Mouse (Mus musculus) neural tube, embryonic 15.5 days (tissue): ENCODE measurements around the gene Cenps. TPM values are rescaled to one million over a fixed set of nuclear protein-coding genes. Genes with fewer than 3 reads are reported as not detected.
"Not testable (repeated sequence)": the region's sequence is repeated elsewhere in the genome, so short reads cannot be mapped to it uniquely, and the experiment has no call there.

Experiments used
- ATAC-seq: fragments of 200-750 bp; cut with Nextera tagmentation; 2 replicates; pipeline ENCODE4 v1.8.0; 2017; ENCODE audit warnings: mild to moderate bottlenecking, moderate TSS enrichment, moderate library complexity; ENCODE audit not compliant: low FRiP score
- H3K27ac ChIP-seq: fragments of 300-500 bp; sonication (generic); replicated peaks from 2 replicates; pipeline ENCODE4 v1.5.1; 2015; ENCODE audit warnings: mild to moderate bottlenecking, inconsistent platforms
- H3K27me3 ChIP-seq: fragments of 300-500 bp; sonication (generic); replicated peaks from 2 replicates; pipeline ENCODE4 v1.6.1; 2015; ENCODE audit warnings: inconsistent platforms
- H3K36me3 ChIP-seq: fragments of 300-500 bp; sonication (generic); 2 replicates; pipeline ENCODE4 v1.6.1; 2015; ENCODE audit warnings: inconsistent platforms
- H3K4me1 ChIP-seq: fragments of 300-500 bp; sonication (generic); 2 replicates; pipeline ENCODE4 v1.6.1; 2015; ENCODE audit warnings: inconsistent platforms
- H3K4me2 ChIP-seq: fragments of 300-500 bp; sonication (generic); 2 replicates; pipeline ENCODE4 v1.6.1; 2015; ENCODE audit warnings: inconsistent platforms, mild to moderate bottlenecking, moderate library complexity
- H3K4me3 ChIP-seq: fragments of 300-500 bp; sonication (generic); replicated peaks from 2 replicates; pipeline ENCODE4 v1.5.1; 2015; ENCODE audit warnings: mild to moderate bottlenecking, inconsistent platforms
- H3K9ac ChIP-seq: fragments of 300-500 bp; sonication (generic); replicated peaks from 2 replicates; pipeline ENCODE4 v1.6.1; 2015; ENCODE audit warnings: mild to moderate bottlenecking, inconsistent platforms
- H3K9me3 ChIP-seq: fragments of 300-500 bp; sonication (generic); replicated peaks from 2 replicates; pipeline ENCODE4 v1.6.1; 2016; ENCODE audit warnings: inconsistent platforms
- WGBS: fragments of 180-500 bp; shearing (Covaris S2); methylation state at CpG from one replicate; pipeline ENCODE4 v1.1.7; 2015; ENCODE audit warnings: mixed read lengths; 5-methylcytosine and 5-hydroxymethylcytosine counted together
- polyA plus RNA-seq: library from polyadenylated mRNA; unstranded; fragments of >200 nt; fragmentation: Nextera tagmentation; extraction: Ambion mirVana; gene quantifications from 2 replicates; pipeline ENCODE4 v1.2.1, GENCODE M21; 2015

The Cenps gene
- polyA plus RNA-seq, 1 experiment from 2014 or later, result 17.3 TPM

GRCm38 (mm10) chr4:149170394-149170931 lies 33.0 kb upstream of the Cenps start:
- no peak overlapping the region for H3K27ac ChIP-seq
- no peak for ATAC-seq
- WGBS, result 77% methylated on average over 7 of the region's 7 CpGs

GRCm38 (mm10) chr4:149169926-149170325 lies 32.5 kb upstream of the Cenps start:
- H3K36me3 ChIP-seq, H3K4me2 ChIP-seq, H3K4me3 ChIP-seq, H3K27ac ChIP-seq, H3K9me3 ChIP-seq, H3K27me3 ChIP-seq, ATAC-seq, H3K9ac ChIP-seq: not testable (repeated sequence)
- 79% methylated on average over 8 of the region's 8 CpGs for WGBS
- H3K4me1 ChIP-seq, result peaks cover 27% of the 10 kb centered on the region

More at GRCm38 (mm10) chr4:149170394-149170931, 33.0 kb upstream of the Cenps start:
- Histone ChIP-seq H3K9me3 (no peaks in the 10 kb centered on the region), H3K27me3 (no peaks in the 10 kb centered on the region), H3K4me2 (no peak overlapping the region), H3K36me3 (0 out of 2 replicates have a peak, but pooled peaks cover 4% of the 10 kb centered on the region), H3K9ac (no peak overlapping the region), H3K4me1 (peaks cover 21% of the 10 kb centered on the region), H3K4me3 (no peak overlapping the region)

GRCm38 (mm10) chr4:149168016-149168415 lies 30.6 kb upstream of the Cenps start:
- ATAC-seq, result no peak
- Histone ChIP-seq H3K27ac (no peak overlapping the region), H3K9me3 (no peaks in the 10 kb centered on the region), H3K4me3 (no peak overlapping the region), H3K27me3 (no peaks in the 10 kb centered on the region), H3K36me3 (0 out of 2 replicates have a peak, but pooled peaks cover 4% of the 10 kb centered on the region), H3K9ac (no peak overlapping the region), H3K4me1 (peaks cover 41% of the 10 kb centered on the region), H3K4me2 (peak overlapping the region; percentile 96; the same call in 1 of the 2 replicates)
- 80% methylated on average over 2 of the region's 2 CpGs for WGBS

DNA sequence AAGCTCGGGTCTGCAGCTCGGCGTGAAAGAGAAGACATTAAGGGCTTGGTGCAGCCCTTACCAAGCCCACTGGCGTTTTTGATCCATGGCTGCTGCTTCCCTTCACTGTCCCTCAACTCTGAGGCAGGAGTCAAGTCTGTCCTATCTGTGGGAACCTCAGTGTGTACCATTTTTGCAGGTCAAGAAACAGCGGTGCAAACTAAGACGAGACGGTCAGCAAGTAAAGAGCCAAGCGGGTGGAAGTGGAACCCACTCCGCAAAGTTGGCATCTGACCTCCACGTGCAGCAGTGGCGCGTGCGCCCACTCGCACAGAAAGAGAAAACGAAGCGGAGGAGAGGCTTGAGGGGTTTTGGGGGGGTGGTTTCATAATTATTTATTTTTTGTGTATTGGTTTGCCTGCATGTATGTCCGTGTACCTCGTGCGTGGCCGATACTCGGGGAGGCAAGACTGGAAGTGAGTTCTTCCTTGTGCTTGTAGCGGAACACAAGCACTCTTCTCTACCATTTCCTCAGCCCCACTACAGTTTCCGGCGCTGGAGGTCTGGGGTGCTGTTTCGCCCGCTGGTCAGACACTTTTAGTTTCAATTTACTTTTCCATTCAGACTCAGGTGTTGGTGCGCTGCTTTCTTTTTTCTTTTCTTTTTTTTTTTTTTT lies 29.7 kb upstream of the Cenps start:
- Histone ChIP-seq H3K27ac (peak overlapping the region; percentile 81), H3K4me2 (peak overlapping the region; percentile 96), H3K4me3 (peak overlapping the region; percentile 67), H3K4me1 (peaks cover 32% of the 10 kb centered on the region), H3K9ac (peak overlapping the region; percentile 41), H3K9me3 (no peaks in the 10 kb centered on the region), H3K27me3 (no peaks in the 10 kb centered on the region), H3K36me3 (0 out of 2 replicates have a peak, but pooled peaks cover 10% of the 10 kb centered on the region)
- WGBS, result 1% methylated on average over 27 of the region's 27 CpGs
- ATAC-seq, result peak; percentile 67

DNA sequence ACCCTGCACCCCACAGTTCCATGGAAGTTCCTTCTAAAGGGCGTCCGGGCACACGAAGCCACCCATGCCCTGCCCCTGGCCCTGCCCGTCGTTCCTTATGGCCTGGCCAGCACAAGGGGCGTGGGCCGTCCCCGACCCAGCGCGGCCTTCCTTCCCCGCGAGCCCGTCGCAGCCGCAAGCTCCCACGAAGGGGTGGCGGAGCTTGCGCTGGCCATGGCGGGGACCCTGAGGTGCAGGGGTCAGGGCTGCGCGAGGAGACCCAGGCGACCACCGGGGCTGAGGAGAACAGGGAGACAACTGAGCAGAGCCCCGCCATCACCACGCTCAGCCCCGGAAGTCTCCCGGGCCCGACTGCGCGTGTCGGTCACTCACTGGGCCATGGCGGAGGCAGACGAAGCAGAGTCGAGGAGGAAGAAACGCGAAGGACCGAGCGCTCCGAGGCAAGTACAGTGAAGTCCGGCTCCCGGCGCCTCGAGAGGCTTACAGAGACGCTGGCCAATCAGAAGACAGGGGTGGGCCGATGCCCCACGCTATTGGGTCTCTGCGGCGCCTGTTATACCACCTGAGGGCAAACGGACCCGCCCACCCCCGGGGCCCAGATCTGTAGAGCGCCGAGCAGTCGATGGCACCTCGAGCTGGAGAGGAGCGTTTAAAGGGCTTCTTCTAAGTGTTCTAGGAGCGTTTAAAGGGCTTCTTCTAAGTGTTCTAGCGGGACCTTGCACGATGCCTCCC lies 29.0 kb upstream of the Cenps start, which contains the start of gene Pgd:
Gene Pgd, minus strand, starts transcription at position 557 of the 732 bp plus-strand sequence.
- under 1% methylated on average over 55 of the region's 59 CpGs for WGBS
- Histone ChIP-seq H3K9ac (peak within 1 kb of the TSS; percentile 65), H3K27ac (peak within 1 kb of the TSS; percentile 81), H3K4me1 (peaks cover 31% of the 10 kb centered on the region), H3K9me3 (no peaks in the 10 kb centered on the region), H3K27me3 (no peaks in the 10 kb centered on the region), H3K4me3 (peak within 1 kb of the TSS; percentile 67), H3K36me3 (peaks cover 14% of the 10 kb centered on the region; the same call in 1 of the 2 replicates), H3K4me2 (peak within 1 kb of the TSS; percentile 96)
- ATAC-seq, result peak; percentile 99

DNA sequence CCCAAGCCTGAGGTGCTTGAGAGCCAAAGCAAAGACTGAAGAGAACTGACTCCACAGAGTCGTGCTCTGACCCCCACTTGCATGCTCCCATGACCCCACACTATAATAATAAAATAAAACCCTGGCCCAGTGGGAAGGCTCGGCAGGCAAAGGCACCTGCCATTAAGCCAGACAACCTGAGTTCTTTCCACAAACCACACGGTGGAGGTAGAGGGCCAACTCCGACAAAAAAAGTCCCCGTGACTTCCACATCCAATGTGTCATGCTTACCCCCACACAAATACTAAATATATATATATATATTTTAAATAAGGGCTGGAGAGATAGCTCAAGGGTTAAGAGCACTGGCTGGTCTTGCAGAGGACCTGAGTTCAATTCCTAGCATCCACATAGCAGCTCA lies 26.7 kb upstream of the Cenps start:
- Histone ChIP-seq H3K4me3 (no peak overlapping the region), H3K27ac (no peak overlapping the region), H3K4me2 (no peak overlapping the region), H3K9ac (no peak overlapping the region), H3K4me1 (peaks cover 31% of the 10 kb centered on the region), H3K9me3 (no peaks in the 10 kb centered on the region), H3K36me3 (peaks cover 36% of the 10 kb centered on the region), H3K27me3 (no peaks in the 10 kb centered on the region)
- no peak for ATAC-seq
- 62% methylated on average over 5 of the region's 5 CpGs for WGBS

- ATAC-seq, result no peak
- H3K36me3 ChIP-seq, result peaks cover 46% of the 10 kb centered on the region
Measured at GRCm38 (mm10) chr4:149163196-149163595, 25.8 kb upstream of the Cenps start.

DNA sequence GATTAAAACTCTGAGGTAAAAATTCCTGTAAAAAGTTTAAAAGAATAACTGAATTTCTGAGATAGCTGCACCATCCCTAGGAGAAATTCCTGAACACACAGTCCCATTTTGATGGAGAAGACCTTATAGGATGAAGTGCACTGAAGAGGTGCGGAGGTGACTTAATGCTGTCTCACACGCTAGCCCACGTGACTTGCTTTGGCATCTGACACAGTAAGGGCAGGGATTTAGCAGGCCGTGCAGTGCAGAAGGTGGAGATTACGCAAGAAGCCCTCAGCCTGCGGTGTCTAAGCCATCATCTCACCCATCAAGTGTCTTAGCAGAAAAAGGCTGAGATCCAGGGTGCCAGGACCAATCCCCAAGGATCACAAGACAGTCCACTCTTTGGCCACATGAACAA lies 23.7 kb upstream of the Cenps start:
- H3K27ac ChIP-seq, result no peak overlapping the region
- H3K4me3 ChIP-seq, result no peak overlapping the region
- no peak overlapping the region for H3K9ac ChIP-seq
- peaks cover 66% of the 10 kb centered on the region for H3K36me3 ChIP-seq
- H3K27me3 ChIP-seq, result no peaks in the 10 kb centered on the region
- H3K4me1 ChIP-seq, result peaks cover 28% of the 10 kb centered on the region
- H3K9me3 ChIP-seq, result no peaks in the 10 kb centered on the region
- 96% methylated on average over 6 of the region's 6 CpGs for WGBS
- H3K4me2 ChIP-seq, result no peak overlapping the region
- no peak for ATAC-seq

More at GRCm38 (mm10) chr4:149163196-149163595, 25.8 kb upstream of the Cenps start:
- no peaks in the 10 kb centered on the region for H3K9me3 ChIP-seq
- WGBS, result 66% methylated on average over 1 of the region's 1 CpGs
- H3K27me3 ChIP-seq, result no peaks in the 10 kb centered on the region
- H3K9ac ChIP-seq, result no peak overlapping the region
- H3K27ac ChIP-seq, result no peak overlapping the region
- no peak overlapping the region for H3K4me2 ChIP-seq
- H3K4me3 ChIP-seq, result no peak overlapping the region
- peaks cover 31% of the 10 kb centered on the region for H3K4me1 ChIP-seq

DNA sequence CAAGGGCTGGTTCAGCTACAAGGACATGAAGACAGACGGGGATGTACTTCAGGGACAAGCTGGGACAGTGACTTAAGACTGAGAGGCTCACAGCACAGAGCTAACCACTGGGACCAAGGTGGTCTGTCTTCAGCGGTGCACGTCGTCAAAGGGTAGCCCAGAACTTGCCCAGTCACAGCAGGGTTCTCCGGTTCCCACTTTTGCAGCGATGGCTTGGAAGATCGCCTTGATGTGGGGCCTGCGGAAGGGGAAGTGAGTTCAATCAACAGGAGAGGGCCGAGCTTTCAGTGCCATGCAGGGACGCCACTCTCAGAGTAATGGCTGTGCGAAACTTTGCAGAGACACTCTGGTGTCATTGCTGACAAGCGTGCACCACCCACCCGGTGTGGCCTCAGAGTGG lies 22.5 kb upstream of the Cenps start:
- Histone ChIP-seq H3K4me3 (no peak overlapping the region), H3K4me2 (no peak overlapping the region), H3K36me3 (peaks cover 78% of the 10 kb centered on the region), H3K27me3 (no peaks in the 10 kb centered on the region), H3K27ac (no peak overlapping the region), H3K4me1 (peaks cover 16% of the 10 kb centered on the region), H3K9ac (no peak overlapping the region), H3K9me3 (no peaks in the 10 kb centered on the region)
- WGBS, result 93% methylated on average over 13 of the region's 13 CpGs
- ATAC-seq, result no peak

DNA sequence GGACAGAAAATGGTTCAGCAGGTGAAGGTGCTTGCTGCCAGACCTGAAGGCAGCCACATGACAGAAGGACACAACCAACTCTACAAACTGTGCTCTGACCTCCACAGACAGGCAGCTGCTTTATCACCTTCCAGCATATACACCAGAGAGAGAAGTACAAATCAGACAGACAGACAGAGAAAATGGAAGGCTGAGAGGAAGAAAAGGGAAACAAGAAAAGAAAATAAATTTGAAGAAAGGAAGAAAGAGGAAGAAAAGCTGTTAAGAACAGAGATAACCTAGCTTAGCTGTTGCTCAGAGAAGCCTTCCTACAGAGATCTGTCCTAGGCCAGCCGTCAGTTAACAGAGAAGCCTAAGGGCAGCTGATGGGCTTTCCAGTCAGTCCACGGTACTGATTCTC lies 21.8 kb upstream of the Cenps start:
- Histone ChIP-seq H3K9me3 (no peaks in the 10 kb centered on the region), H3K36me3 (peaks cover 85% of the 10 kb centered on the region), H3K27me3 (no peaks in the 10 kb centered on the region), H3K4me3 (no peak overlapping the region), H3K4me1 (peaks cover 10% of the 10 kb centered on the region), H3K4me2 (no peak overlapping the region), H3K9ac (no peak overlapping the region), H3K27ac (no peak overlapping the region)
- 88% methylated on average over 2 of the region's 2 CpGs for WGBS
- no peak for ATAC-seq

- Histone ChIP-seq H3K9me3 (no peaks in the 10 kb centered on the region), H3K4me1 (no peaks in the 10 kb centered on the region), H3K9ac (no peak overlapping the region), H3K4me2 (no peak overlapping the region), H3K4me3 (no peak overlapping the region), H3K27ac (no peak overlapping the region), H3K27me3 (no peaks in the 10 kb centered on the region), H3K36me3 (peaks cover 96% of the 10 kb centered on the region)
- 55% methylated on average over 8 of the region's 8 CpGs for WGBS
- ATAC-seq, result no peak
Measured at GRCm38 (mm10) chr4:149157415-149157973, 20.1 kb upstream of the Cenps start.
